Mouse (Mus musculus) midbrain, embryonic 14.5 days (tissue): ENCODE measurements at regions not wholly inside any gene's neighbourhood (a gene's known extent, or its start where the extent isn't known, plus 50 kb on each side); places are given as distances from the start of the nearest gene placed in this dataset.

Source experiments
- ATAC-seq: fragments of 200-750 bp; cut with Nextera tagmentation; 2 replicates; pipeline ENCODE4 v1.8.0; 2017; ENCODE audit warnings: moderate number of reproducible peaks, moderate library complexity; ENCODE audit not compliant: low FRiP score, low TSS enrichment
- DNase-seq: peaks from one replicate; pipeline ENCODE4 v3.0.0-alpha.2; 2015
- H3K27ac ChIP-seq: fragments of 300-500 bp; sonication (generic); replicated peaks from 2 replicates; pipeline ENCODE4 v1.5.1; 2014; ENCODE audit warnings: mild to moderate bottlenecking, low read depth, low read length, moderate library complexity
- H3K27me3 ChIP-seq: fragments of 300-500 bp; sonication (generic); 2 replicates; pipeline ENCODE4 v1.6.1; 2014; ENCODE audit warnings: low read length, control low read depth, mixed read lengths; ENCODE audit not compliant: control insufficient read depth, insufficient read depth
- H3K36me3 ChIP-seq: fragments of 300-500 bp; sonication (generic); 2 replicates; pipeline ENCODE4 v1.6.1; 2014; ENCODE audit warnings: low read length, control low read depth; ENCODE audit not compliant: control insufficient read depth, insufficient read depth
- H3K4me1 ChIP-seq: fragments of 300-500 bp; sonication (generic); 2 replicates; pipeline ENCODE4 v1.6.1; 2014; ENCODE audit warnings: mild to moderate bottlenecking, antibody characterized with exemption, low read length, control low read depth; ENCODE audit not compliant: control insufficient read depth, insufficient read depth
- H3K4me2 ChIP-seq: fragments of 300-500 bp; sonication (generic); 2 replicates; pipeline ENCODE4 v1.6.1; 2014; ENCODE audit warnings: mild to moderate bottlenecking, low read length, moderate library complexity
- H3K4me3 ChIP-seq: fragments of 300-500 bp; sonication (generic); replicated peaks from 2 replicates; pipeline ENCODE4 v1.5.1; 2014; ENCODE audit warnings: low read depth, low read length
- H3K9ac ChIP-seq: fragments of 300-500 bp; sonication (generic); replicated peaks from 2 replicates; pipeline ENCODE4 v1.6.1; 2014; ENCODE audit warnings: mild to moderate bottlenecking, low read length, moderate library complexity
- H3K9me3 ChIP-seq: fragments of 300-500 bp; sonication (generic); 2 replicates; pipeline ENCODE4 v1.6.1; 2016; ENCODE audit warnings: low read length, control low read depth, mixed read lengths; ENCODE audit not compliant: control insufficient read depth
- WGBS: fragments of 180-500 bp; shearing (Covaris S2); extraction: QIAGEN DNeasy Blood & Tissue Kit; methylation state at CpG from one replicate; pipeline ENCODE4 v1.1.7; 2014; 5-methylcytosine and 5-hydroxymethylcytosine counted together

GRCm38 (mm10) chr1:143200971-143201370 lies 439.5 kb upstream of the B3galt2 start:
- WGBS: 87% methylated on average over 5 of the region's 5 CpGs

GRCm38 (mm10) chr1:143202182-143202581 lies 438.3 kb upstream of the B3galt2 start:
- H3K4me3 ChIP-seq: no peak overlapping the region
- no peaks in the 10 kb centered on the region for H3K27me3 ChIP-seq
- H3K4me2 ChIP-seq: no peak overlapping the region
- WGBS: 78% methylated on average over 3 of the region's 3 CpGs
- DNase-seq: no peak
- H3K9me3 ChIP-seq: no peaks in the 10 kb centered on the region
- no peak for ATAC-seq
- no peaks in the 10 kb centered on the region for H3K4me1 ChIP-seq
- no peak overlapping the region for H3K27ac ChIP-seq
- H3K9ac ChIP-seq: no peak overlapping the region
- no peaks in the 10 kb centered on the region for H3K36me3 ChIP-seq

More at GRCm38 (mm10) chr1:143200971-143201370, 439.5 kb upstream of the B3galt2 start:
- Histone ChIP-seq H3K9me3 (no peaks in the 10 kb centered on the region), H3K27ac (no peak overlapping the region), H3K27me3 (no peaks in the 10 kb centered on the region), H3K9ac (no peak overlapping the region), H3K4me3 (no peak overlapping the region), H3K4me1 (no peaks in the 10 kb centered on the region), H3K4me2 (no peak overlapping the region), H3K36me3 (no peaks in the 10 kb centered on the region)
- no peak for ATAC-seq
- DNase-seq: no peak

GRCm38 (mm10) chr1:143204070-143204469 lies 436.4 kb upstream of the B3galt2 start:
- Histone ChIP-seq H3K4me1 (no peaks in the 10 kb centered on the region), H3K9me3 (no peaks in the 10 kb centered on the region), H3K27me3 (no peaks in the 10 kb centered on the region), H3K36me3 (no peaks in the 10 kb centered on the region), H3K27ac (no peak overlapping the region), H3K9ac (no peak overlapping the region), H3K4me2 (no peak overlapping the region), H3K4me3 (no peak overlapping the region)
- ATAC-seq (no peak), DNase-seq (no peak)

- no peak for DNase-seq
- Histone ChIP-seq H3K4me3 (no peak overlapping the region), H3K4me2 (no peak overlapping the region), H3K27ac (no peak overlapping the region), H3K36me3 (no peaks in the 10 kb centered on the region), H3K27me3 (no peaks in the 10 kb centered on the region), H3K4me1 (no peaks in the 10 kb centered on the region), H3K9ac (no peak overlapping the region), H3K9me3 (no peaks in the 10 kb centered on the region)
- 88% methylated on average over 3 of the region's 3 CpGs for WGBS
- no peak for ATAC-seq
Measured at GRCm38 (mm10) chr1:143206995-143207394, 433.5 kb upstream of the B3galt2 start.

- Histone ChIP-seq H3K27me3 (no peaks in the 10 kb centered on the region), H3K9me3 (no peaks in the 10 kb centered on the region), H3K4me2 (no peak overlapping the region), H3K9ac (no peak overlapping the region), H3K36me3 (no peaks in the 10 kb centered on the region), H3K4me1 (no peaks in the 10 kb centered on the region), H3K4me3 (no peak overlapping the region), H3K27ac (no peak overlapping the region)
- 89% methylated on average over 6 of the region's 6 CpGs for WGBS
- ATAC-seq (no peak), DNase-seq (no peak)
Measured at GRCm38 (mm10) chr1:143207399-143208065, 432.9 kb upstream of the B3galt2 start.

GRCm38 (mm10) chr1:143217401-143217800 lies 423.1 kb upstream of the B3galt2 start:
- H3K4me1 ChIP-seq: no peaks in the 10 kb centered on the region
- ATAC-seq (no peak), DNase-seq (no peak)
- no peak overlapping the region for H3K4me3 ChIP-seq
- H3K27me3 ChIP-seq: no peaks in the 10 kb centered on the region
- H3K27ac ChIP-seq: no peak overlapping the region
- no peaks in the 10 kb centered on the region for H3K9me3 ChIP-seq
- no peaks in the 10 kb centered on the region for H3K36me3 ChIP-seq
- H3K4me2 ChIP-seq: no peak overlapping the region
- H3K9ac ChIP-seq: no peak overlapping the region

- DNase-seq (no peak), ATAC-seq (peak; percentile 40; the same call in 1 of the 2 replicates)
- Histone ChIP-seq H3K27me3 (no peaks in the 10 kb centered on the region), H3K9ac (no peak overlapping the region), H3K4me2 (no peak overlapping the region), H3K4me1 (no peaks in the 10 kb centered on the region), H3K4me3 (no peak overlapping the region), H3K9me3 (no peaks in the 10 kb centered on the region), H3K36me3 (no peaks in the 10 kb centered on the region), H3K27ac (no peak overlapping the region)
- 82% methylated on average over 7 of the region's 7 CpGs for WGBS
Measured at GRCm38 (mm10) chr1:143231969-143232368, 408.5 kb upstream of the B3galt2 start.

- 53% methylated on average over 5 of the region's 5 CpGs for WGBS
- Histone ChIP-seq H3K27ac (no peak overlapping the region), H3K4me1 (no peaks in the 10 kb centered on the region), H3K9me3 (no peaks in the 10 kb centered on the region), H3K27me3 (no peaks in the 10 kb centered on the region), H3K4me2 (no peak overlapping the region), H3K9ac (no peak overlapping the region), H3K4me3 (no peak overlapping the region), H3K36me3 (no peaks in the 10 kb centered on the region)
- no peak for ATAC-seq
- DNase-seq: peak; percentile 8
Measured at GRCm38 (mm10) chr1:143258470-143259215, 381.8 kb upstream of the B3galt2 start.
